Mouse (Mus musculus) bone marrow macrophage, adult 2 months (primary cell): Measurements from ENCODE around the gene Olfr1006.
"Not testable (repeated sequence)": the region's sequence is repeated elsewhere in the genome, so short reads cannot be mapped to it uniquely, and the experiment has no call there.

Experiments
- CTCF ChIP-seq: IDR thresholded peaks from 2 replicates; pipeline ENCODE4 v1.5.1; 2012; ENCODE audit warnings: low read depth, mild to moderate bottlenecking, low read length, moderate library complexity
- POLR2A ChIP-seq: IDR thresholded peaks from 2 replicates; pipeline ENCODE4 v1.6.1; 2012; ENCODE audit warnings: mild to moderate bottlenecking, low read depth, low read length, borderline replicate concordance

DNA sequence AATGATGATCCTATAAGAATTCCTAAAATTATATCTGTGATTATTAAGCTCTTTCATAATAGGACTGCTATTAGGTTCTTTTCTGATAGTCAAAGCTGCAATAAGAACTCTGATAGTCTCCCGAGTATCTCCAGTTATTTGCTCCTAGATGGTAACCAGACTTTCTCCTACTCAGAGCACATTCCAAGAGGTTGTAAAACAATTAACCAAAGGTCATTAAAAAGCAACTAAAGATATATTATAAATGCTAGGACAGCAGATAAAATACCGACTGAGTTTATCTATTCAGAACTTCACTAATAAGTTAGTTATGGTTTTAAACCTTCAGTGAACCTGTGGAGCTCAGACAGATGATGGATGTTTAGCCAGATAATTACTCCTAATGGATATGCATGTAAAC lies 32.1 kb upstream of the Olfr1006 start:
- not testable (repeated sequence) for TF ChIP-seq CTCF, POLR2A
